Mouse (Mus musculus): Measurements from ENCODE around the gene Luc7l3. TPM values are rescaled to one million over a fixed set of nuclear protein-coding genes. Genes with fewer than 3 reads are reported as not detected.
A peak's percentile ranks its signal among the peaks of the same experiment; 100 is the strongest.

The Luc7l3 gene
- polyA plus RNA-seq, 1 experiment from 2014 or later = 105 TPM

DNA sequence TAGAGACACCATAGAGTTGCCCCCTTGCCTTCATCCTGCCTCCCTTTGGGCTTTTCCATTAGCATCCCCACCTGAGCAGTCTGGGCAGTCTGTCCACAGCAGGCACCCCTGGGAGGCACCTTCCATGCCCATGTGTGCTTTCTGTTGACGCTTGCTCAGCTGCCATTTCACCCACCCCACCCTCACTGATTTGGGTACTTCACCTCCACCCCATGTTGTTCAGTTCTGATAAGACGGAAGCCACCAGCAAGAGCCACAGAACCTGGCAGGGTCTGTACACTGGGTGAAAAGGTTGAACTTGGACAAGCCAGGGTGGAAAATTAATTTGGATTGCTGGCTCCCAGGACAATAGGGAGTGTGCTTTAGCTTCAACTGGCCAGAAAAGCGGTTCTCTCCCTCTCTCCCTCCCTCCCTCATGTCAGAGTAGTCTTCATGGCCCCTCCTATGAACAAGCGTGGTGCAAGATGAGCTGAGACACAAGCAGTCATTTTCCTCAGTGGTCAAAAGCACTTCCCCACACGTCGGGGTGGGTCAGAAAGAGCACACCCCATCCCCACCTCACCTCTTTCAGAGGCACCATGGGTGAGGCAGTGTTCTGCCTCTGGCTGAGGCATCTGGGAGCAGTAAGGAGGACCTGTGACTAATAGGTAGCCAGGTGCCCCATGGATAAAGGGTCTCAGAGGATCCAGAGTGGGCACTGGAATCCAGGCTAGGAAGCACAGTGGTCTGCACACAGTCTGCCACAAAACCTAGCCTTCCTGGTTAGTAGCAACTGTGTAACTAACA, 60.0 kb downstream of the Luc7l3 start:
- Histone ChIP-seq H3K4me1 (peaks cover 16% of the 10 kb centered on the region), H3K9me3 (replicated peaks) (no peaks in the 10 kb centered on the region), H3K4me3 (no peak overlapping the region), H3K27ac (replicated peaks) (no peak overlapping the region), H3K36me3 (no peaks in the 10 kb centered on the region), H3K27me3 (ENCODE audit: low read depth, poor library complexity, severe bottlenecking) (no peaks in the 10 kb centered on the region)
- DNase-seq (ENCODE audit: low spot score) = no peak
- WGBS = 75% methylated on average over 6 of the region's 6 CpGs

DNA sequence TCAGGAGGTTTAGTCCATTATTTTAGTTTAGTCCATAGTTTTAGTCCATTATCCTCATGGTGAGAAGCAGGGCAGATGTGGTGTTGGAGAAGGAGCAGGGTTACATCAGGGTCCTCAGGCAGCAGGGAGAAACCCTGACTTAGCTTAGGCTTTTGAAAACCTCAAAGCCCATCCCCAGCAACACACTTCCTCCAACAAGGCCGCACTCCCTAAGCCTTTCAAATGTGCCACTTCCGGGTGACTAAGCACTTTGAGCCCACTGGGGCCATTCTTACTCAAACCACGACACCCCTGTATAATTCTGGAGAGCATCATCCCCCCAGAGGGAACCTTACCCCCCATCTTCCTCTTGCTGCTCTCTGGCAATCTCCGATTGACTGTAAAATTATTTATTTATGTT, 62.0 kb downstream of the Luc7l3 start:
- no peak for DNase-seq (ENCODE audit: low spot score)
- WGBS = 54% methylated on average over 4 of the region's 4 CpGs
- no peaks in the 10 kb centered on the region for H3K36me3 ChIP-seq
- no peaks in the 10 kb centered on the region for H3K27me3 ChIP-seq (ENCODE audit: low read depth, poor library complexity, severe bottlenecking)
- H3K9me3 ChIP-seq (replicated peaks) = no peaks in the 10 kb centered on the region
- H3K4me1 ChIP-seq = peaks cover 5% of the 10 kb centered on the region
- H3K27ac ChIP-seq (replicated peaks) = no peak overlapping the region
- H3K4me3 ChIP-seq = no peak overlapping the region

DNA sequence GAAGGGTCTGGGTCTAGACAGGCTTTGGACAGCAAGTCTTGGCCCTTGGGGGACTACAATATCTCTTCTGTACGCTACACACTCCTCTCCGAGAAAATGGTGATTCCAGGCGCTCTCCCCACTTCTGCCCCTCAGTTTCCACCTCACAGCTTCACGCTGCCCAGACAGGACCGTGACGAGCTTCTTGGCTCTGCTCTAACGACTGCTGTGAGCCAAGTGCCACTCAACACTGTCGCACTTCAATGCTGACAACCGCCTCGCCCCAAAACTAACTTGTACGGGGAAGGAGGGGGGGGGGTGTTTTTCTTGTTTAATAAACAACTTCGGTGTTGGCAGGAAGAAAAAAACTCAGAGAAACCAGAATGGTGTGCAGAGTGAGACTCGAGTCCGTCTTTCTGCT, 63.8 kb downstream of the Luc7l3 start:
- DNase-seq (ENCODE audit: low spot score) = no peak
- Histone ChIP-seq H3K9me3 (replicated peaks) (no peaks in the 10 kb centered on the region), H3K27me3 (ENCODE audit: low read depth, poor library complexity, severe bottlenecking) (no peaks in the 10 kb centered on the region), H3K36me3 (no peaks in the 10 kb centered on the region), H3K27ac (replicated peaks) (no peak overlapping the region), H3K4me3 (no peak overlapping the region), H3K4me1 (peaks cover 5% of the 10 kb centered on the region; the same call in 1 of the 2 replicates)
- 86% methylated on average over 14 of the region's 14 CpGs for WGBS

DNA sequence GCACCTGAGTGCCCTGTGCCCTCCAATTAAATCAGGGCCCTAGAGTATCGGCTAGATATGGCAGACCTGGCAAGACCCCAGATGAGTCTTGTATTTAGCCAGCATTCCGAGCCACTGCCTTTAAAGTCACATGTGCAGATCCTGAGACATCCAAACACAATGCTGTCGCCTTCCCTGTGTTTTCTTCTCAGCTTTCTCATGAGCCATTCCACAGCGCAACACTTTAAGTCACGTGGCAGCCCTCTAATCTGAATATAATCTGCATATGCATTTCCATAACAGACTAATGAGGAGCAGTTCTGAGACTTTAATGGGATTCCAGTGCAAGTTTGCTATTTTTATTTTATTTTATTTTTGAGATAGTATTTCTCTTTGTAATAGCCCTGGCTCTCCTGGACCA, 66.1 kb downstream of the Luc7l3 start:
- H3K27ac ChIP-seq (replicated peaks) = no peak overlapping the region
- 80% methylated on average over 5 of the region's 5 CpGs for WGBS
- DNase-seq (ENCODE audit: low spot score) = no peak
- no peak overlapping the region for H3K4me3 ChIP-seq
- H3K4me1 ChIP-seq = peaks cover 5% of the 10 kb centered on the region; the same call in 1 of the 2 replicates
- no peaks in the 10 kb centered on the region for H3K36me3 ChIP-seq
- no peaks in the 10 kb centered on the region for H3K27me3 ChIP-seq (ENCODE audit: low read depth, poor library complexity, severe bottlenecking)
- H3K9me3 ChIP-seq (replicated peaks) = no peaks in the 10 kb centered on the region

DNA sequence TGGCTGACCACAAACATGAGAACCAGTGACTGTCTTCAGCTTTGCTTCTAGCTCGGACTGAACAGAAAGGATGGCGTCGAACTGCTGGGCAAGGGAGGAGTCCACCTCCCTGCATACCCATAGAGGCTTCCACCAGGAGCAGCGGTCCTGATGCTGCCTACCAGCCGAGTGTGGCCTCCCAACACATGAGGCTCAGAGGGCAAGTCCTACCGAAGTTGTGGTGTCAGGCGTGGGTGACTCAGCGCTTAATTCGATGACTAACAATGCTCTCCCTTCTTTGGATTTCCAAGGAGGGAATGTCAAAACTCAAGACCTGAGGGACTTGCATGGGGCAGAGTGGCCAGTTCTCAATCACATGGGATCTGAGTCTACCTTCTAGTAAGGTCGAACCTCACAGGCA, 68.1 kb downstream of the Luc7l3 start:
- no peaks in the 10 kb centered on the region for H3K9me3 ChIP-seq (replicated peaks)
- H3K27ac ChIP-seq (replicated peaks) = no peak overlapping the region
- 90% methylated on average over 10 of the region's 10 CpGs for WGBS
- no peak for DNase-seq (ENCODE audit: low spot score)
- no peaks in the 10 kb centered on the region for H3K27me3 ChIP-seq (ENCODE audit: low read depth, poor library complexity, severe bottlenecking)
- H3K4me3 ChIP-seq = no peak overlapping the region
- H3K36me3 ChIP-seq = no peaks in the 10 kb centered on the region
- H3K4me1 ChIP-seq = no peaks in the 10 kb centered on the region

DNA sequence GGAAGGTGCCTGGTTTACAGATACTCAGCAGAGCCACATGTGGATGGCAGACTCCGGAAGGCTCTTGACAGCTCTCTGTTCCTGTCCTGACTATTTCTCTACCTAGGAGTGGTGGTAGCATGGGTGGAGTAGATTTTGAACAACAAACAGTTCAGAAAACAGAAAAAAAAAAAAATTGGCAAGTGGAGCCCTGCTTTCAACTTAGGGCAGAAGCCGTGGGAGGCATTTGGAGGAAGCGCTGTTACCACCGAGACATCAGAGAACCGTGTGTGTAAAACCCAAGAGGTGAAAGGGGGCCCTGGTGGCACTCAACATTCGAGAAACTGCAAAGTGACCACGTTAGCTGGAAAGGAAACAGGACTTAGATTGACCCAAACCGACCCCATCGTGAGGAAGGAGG, 68.6 kb downstream of the Luc7l3 start:
- H3K4me3 ChIP-seq = no peak overlapping the region
- no peaks in the 10 kb centered on the region for H3K27me3 ChIP-seq (ENCODE audit: low read depth, poor library complexity, severe bottlenecking)
- DNase-seq (ENCODE audit: low spot score) = no peak
- H3K27ac ChIP-seq (replicated peaks) = no peak overlapping the region
- no peaks in the 10 kb centered on the region for H3K9me3 ChIP-seq (replicated peaks)
- 79% methylated on average over 9 of the region's 9 CpGs for WGBS
- no peaks in the 10 kb centered on the region for H3K36me3 ChIP-seq
- H3K4me1 ChIP-seq = no peaks in the 10 kb centered on the region

DNA sequence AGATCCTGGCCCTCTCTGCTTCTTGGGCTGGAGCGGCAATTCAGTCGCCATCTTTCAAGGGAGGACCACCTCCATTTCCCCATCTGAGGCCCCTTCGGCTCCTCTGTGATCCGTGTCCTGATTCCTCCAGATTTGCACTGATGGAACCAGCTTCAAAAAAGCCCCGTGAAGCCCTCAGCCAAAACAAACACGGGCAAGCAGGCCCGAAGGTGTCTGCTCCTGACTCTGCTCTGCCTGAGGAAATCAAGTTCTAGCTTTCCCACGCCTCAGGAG, 75.1 kb downstream of the Luc7l3 start:
- DNase-seq (ENCODE audit: low spot score) = no peak
- peaks cover 42% of the 10 kb centered on the region for H3K4me1 ChIP-seq

DNA sequence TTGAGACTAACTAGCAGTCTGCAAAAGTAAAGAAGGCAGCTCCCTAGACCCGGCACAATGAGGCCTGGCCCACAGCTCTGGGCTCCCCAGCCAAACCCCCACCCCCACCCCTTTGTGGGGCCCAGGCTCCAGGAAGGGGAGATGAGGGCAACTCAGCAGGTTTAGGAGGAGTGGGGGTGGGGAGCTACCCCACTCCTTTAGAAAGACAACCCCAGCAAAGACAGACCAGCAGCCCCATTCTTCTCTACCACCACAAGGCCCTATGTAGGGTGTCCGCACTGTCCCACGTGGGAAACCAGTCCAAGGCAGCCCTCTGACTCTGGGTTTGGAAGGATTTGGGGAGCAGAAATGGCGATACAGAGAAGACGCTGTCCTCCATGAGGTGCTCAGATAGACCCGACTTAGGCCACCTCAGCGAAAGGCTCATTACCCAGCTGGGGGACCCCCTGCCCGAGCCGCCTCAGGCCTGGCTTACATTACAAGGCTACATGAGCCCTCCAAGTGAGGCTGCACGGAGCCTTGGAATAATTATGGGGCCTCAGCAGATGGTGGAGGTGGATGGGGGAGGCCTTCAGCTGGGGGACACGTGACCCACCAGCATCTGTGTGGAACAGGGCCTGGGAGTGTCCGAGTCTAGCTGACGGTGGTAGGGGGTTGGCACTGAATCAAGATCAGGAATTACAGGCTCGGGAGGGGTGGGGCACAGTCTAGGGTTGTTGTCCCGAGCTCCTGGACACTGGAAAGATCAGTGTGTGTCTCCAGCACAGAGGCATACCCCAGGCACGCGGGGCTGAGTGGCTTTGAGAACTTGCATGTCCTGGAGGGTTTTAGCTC, 75.6 kb downstream of the Luc7l3 start, which contains the start of gene Wfikkn2:
TSS of gene Wfikkn2 (minus strand) at position 51 of the 834 bp plus-strand sequence.
- H3K27me3 ChIP-seq (ENCODE audit: low read depth, poor library complexity, severe bottlenecking) = peaks cover 42% of the 10 kb centered on the region
- no peaks in the 10 kb centered on the region for H3K36me3 ChIP-seq
- DNase-seq (ENCODE audit: low spot score) = peak; percentile 40
- peak within 1 kb of the TSS; percentile 71 for H3K27ac ChIP-seq (replicated peaks)
- peaks cover 42% of the 10 kb centered on the region for H3K4me1 ChIP-seq
- H3K4me3 ChIP-seq = no peak within 1 kb of the TSS
- H3K9me3 ChIP-seq (replicated peaks) = no peaks in the 10 kb centered on the region
- 64% methylated on average over 17 of the region's 17 CpGs for WGBS

More for the DNA sequence above, 75.1 kb downstream of the Luc7l3 start:
- Histone ChIP-seq H3K27me3 (ENCODE audit: low read depth, poor library complexity, severe bottlenecking) (peaks cover 36% of the 10 kb centered on the region), H3K27ac (replicated peaks) (peak overlapping the region; percentile 71), H3K9me3 (replicated peaks) (no peaks in the 10 kb centered on the region), H3K4me3 (no peak overlapping the region), H3K36me3 (no peaks in the 10 kb centered on the region)
- 77% methylated on average over 8 of the region's 8 CpGs for WGBS

DNA sequence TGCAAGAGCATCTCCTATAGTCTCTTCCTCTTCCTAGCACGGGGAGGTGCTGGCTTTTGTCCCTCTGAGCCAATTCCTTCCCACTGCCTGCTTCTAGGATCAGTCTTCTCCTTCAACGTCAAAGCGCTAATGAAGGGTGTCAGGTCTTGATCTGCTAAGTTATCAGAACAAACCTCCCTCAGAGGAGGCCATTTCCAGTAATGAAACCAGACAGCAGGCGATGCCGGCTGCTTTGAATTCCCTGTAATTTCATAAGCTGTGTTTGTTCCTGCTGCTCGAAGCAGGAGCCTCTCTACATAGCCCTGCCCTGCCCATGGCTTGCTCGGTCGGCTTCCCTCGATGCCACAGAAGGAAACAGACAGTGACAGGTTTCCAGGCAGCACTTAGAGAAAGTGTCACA, 77.4 kb downstream of the Luc7l3 start:
- H3K4me3 ChIP-seq = no peak overlapping the region
- H3K27me3 ChIP-seq (ENCODE audit: low read depth, poor library complexity, severe bottlenecking) = peaks cover 42% of the 10 kb centered on the region
- H3K9me3 ChIP-seq (replicated peaks) = no peaks in the 10 kb centered on the region
- H3K4me1 ChIP-seq = peaks cover 53% of the 10 kb centered on the region
- WGBS = 65% methylated on average over 9 of the region's 9 CpGs
- no peaks in the 10 kb centered on the region for H3K36me3 ChIP-seq
- no peak overlapping the region for H3K27ac ChIP-seq (replicated peaks)
- no peak for DNase-seq (ENCODE audit: low spot score)

DNA sequence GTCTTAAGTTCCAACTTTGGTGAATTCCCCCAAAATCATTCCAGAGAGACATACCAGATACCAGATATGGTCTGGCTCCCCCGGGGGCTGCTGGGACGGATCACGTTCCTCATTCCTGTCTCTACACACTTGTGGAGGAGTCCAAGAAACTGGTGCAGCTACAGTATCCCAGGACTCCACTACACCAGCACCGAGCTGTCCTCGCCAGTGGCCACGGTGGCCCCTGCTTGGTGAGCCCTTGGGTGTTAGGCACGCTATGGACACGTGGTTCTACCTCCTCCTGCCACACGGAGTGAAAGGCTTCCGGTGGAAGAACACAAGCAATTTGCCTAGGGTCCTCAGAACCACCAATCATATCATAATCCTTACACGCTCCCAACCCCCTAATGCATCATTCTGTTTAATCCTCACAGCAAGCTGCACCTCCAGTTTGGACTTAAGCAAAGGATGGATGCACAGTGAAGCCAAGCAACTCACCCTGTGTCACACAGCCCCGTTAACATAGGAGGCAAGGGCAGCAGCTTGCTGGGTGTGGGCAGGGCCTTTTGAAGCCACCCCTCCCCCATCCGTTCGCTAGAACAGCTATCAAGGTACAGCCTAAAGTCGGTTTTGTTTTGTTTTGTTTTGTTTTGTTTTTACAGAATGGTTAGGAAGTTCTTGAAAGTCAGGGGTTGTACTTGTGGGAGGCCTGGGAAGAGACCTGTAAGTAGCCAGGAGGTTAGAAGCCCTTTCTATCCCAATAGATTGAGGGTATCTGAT, 78.2 kb downstream of the Luc7l3 start:
- H3K4me3 ChIP-seq = peak overlapping the region; percentile 48
- WGBS = 35% methylated on average over 15 of the region's 15 CpGs
- peaks cover 42% of the 10 kb centered on the region for H3K27me3 ChIP-seq (ENCODE audit: low read depth, poor library complexity, severe bottlenecking)
- H3K36me3 ChIP-seq = no peaks in the 10 kb centered on the region
- no peak for DNase-seq (ENCODE audit: low spot score)
- no peaks in the 10 kb centered on the region for H3K9me3 ChIP-seq (replicated peaks)
- peaks cover 53% of the 10 kb centered on the region for H3K4me1 ChIP-seq
- H3K27ac ChIP-seq (replicated peaks) = peak overlapping the region; percentile 74; the same call in 1 of the 2 replicates

DNA sequence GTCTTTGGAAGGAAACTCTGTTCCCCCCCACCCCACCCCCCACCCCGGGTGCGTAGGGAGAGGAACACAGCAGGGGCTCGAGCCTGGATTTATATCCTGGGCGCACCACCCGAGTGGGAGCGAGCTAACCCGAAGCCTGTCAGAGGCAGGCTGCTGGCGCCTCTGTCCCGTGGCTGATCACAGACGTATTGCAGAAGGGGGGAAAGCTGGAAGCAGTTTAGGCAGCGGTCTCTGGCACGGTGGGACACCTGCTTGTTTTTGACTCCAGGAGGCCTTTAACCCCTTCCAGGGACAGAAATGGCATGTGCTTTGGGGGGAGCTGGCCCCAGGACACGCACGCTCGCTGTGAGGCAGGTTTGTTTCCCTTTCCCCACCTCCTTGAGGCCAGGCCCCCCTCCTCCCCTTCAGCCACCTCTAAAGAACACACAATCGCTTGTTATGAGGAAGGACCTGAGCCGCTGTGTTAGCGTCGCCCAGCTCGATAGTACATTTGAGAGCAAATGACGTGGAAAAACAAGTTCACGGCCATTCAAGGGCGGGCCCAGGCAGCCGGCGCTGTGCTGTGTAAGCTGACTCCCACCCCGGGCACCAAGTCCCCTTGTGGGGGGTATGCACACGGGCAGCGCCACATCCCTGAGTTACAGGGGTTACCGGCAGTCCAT, 78.9 kb downstream of the Luc7l3 start:
- 7% methylated on average over 29 of the region's 29 CpGs for WGBS
- H3K4me1 ChIP-seq = peaks cover 53% of the 10 kb centered on the region

DNA sequence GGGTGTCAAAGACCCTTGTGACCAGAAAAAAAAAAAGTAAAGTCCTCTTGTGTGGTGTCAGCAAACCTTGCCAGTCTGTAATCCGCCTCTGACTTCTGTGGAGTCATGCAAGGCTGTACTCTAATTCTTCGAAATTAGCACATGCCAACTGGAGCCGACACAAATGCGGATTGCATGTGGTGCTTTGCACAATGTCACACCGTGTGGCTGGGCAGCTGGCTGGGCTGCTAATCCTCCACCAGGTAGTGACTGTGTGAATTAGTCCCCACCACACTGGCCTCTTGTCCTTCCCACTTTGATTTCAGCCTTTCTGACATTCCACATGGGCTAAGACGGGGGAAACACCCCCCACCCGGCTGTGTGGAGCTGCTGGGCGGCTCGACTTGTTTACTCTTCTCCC, 82.1 kb downstream of the Luc7l3 start:
- 36% methylated on average over 9 of the region's 9 CpGs for WGBS
- no peak overlapping the region for H3K4me3 ChIP-seq
- DNase-seq (ENCODE audit: low spot score) = no peak
- no peaks in the 10 kb centered on the region for H3K36me3 ChIP-seq
- peak overlapping the region; percentile 42; the same call in 1 of the 2 replicates for H3K27ac ChIP-seq (replicated peaks)
- H3K9me3 ChIP-seq (replicated peaks) = no peaks in the 10 kb centered on the region
- peaks cover 44% of the 10 kb centered on the region for H3K4me1 ChIP-seq
- peaks cover 35% of the 10 kb centered on the region for H3K27me3 ChIP-seq (ENCODE audit: low read depth, poor library complexity, severe bottlenecking)

More for the DNA sequence above, 78.9 kb downstream of the Luc7l3 start:
- no peaks in the 10 kb centered on the region for H3K9me3 ChIP-seq (replicated peaks)
- H3K4me3 ChIP-seq = peak overlapping the region; percentile 48
- H3K36me3 ChIP-seq = no peaks in the 10 kb centered on the region
- DNase-seq (ENCODE audit: low spot score) = peak; percentile 38
- peaks cover 42% of the 10 kb centered on the region for H3K27me3 ChIP-seq (ENCODE audit: low read depth, poor library complexity, severe bottlenecking)
- H3K27ac ChIP-seq (replicated peaks) = peak overlapping the region; percentile 74
